Mouse (Mus musculus): Measurements from ENCODE around the gene Suds3.

GRCm38 (mm10) chr5:117138295-117138988, 22.5 kb upstream of the Suds3 start:
- no peak for TF ChIP-seq CTCF (conservative IDR thresholded peaks at IDR 0.05; ENCODE audit: low read length)
- no peak for TF ChIP-seq POU5F1 (IDR thresholded peaks at IDR 0.05; ENCODE audit: borderline replicate concordance, low read length)

All from E14TG2a.4 (cell line).